Mouse (Mus musculus) midbrain, embryonic 14.5 days (tissue): ENCODE data around the gene Atp1a2. TPM values are rescaled to one million over a fixed set of nuclear protein-coding genes. Genes with fewer than 3 reads are reported as not detected.

Experiments
- ATAC-seq: fragments of 200-750 bp; cut with Nextera tagmentation; 2 replicates; pipeline ENCODE4 v1.8.0; 2017; ENCODE audit warnings: moderate number of reproducible peaks, moderate library complexity; ENCODE audit not compliant: low FRiP score, low TSS enrichment
- DNase-seq: peaks from one replicate; pipeline ENCODE4 v3.0.0-alpha.2; 2015
- H3K27ac ChIP-seq: fragments of 300-500 bp; sonication (generic); replicated peaks from 2 replicates; pipeline ENCODE4 v1.5.1; 2014; ENCODE audit warnings: mild to moderate bottlenecking, low read depth, low read length, moderate library complexity
- H3K27me3 ChIP-seq: fragments of 300-500 bp; sonication (generic); 2 replicates; pipeline ENCODE4 v1.6.1; 2014; ENCODE audit warnings: low read length, control low read depth, mixed read lengths; ENCODE audit not compliant: control insufficient read depth, insufficient read depth
- H3K36me3 ChIP-seq: fragments of 300-500 bp; sonication (generic); 2 replicates; pipeline ENCODE4 v1.6.1; 2014; ENCODE audit warnings: low read length, control low read depth; ENCODE audit not compliant: control insufficient read depth, insufficient read depth
- H3K4me1 ChIP-seq: fragments of 300-500 bp; sonication (generic); 2 replicates; pipeline ENCODE4 v1.6.1; 2014; ENCODE audit warnings: mild to moderate bottlenecking, antibody characterized with exemption, low read length, control low read depth; ENCODE audit not compliant: control insufficient read depth, insufficient read depth
- H3K4me2 ChIP-seq: fragments of 300-500 bp; sonication (generic); 2 replicates; pipeline ENCODE4 v1.6.1; 2014; ENCODE audit warnings: mild to moderate bottlenecking, low read length, moderate library complexity
- H3K4me3 ChIP-seq: fragments of 300-500 bp; sonication (generic); replicated peaks from 2 replicates; pipeline ENCODE4 v1.5.1; 2014; ENCODE audit warnings: low read depth, low read length
- H3K9ac ChIP-seq: fragments of 300-500 bp; sonication (generic); replicated peaks from 2 replicates; pipeline ENCODE4 v1.6.1; 2014; ENCODE audit warnings: mild to moderate bottlenecking, low read length, moderate library complexity
- H3K9me3 ChIP-seq: fragments of 300-500 bp; sonication (generic); 2 replicates; pipeline ENCODE4 v1.6.1; 2016; ENCODE audit warnings: low read length, control low read depth, mixed read lengths; ENCODE audit not compliant: control insufficient read depth
- WGBS: fragments of 180-500 bp; shearing (Covaris S2); extraction: QIAGEN DNeasy Blood & Tissue Kit; methylation state at CpG from one replicate; pipeline ENCODE4 v1.1.7; 2014; 5-methylcytosine and 5-hydroxymethylcytosine counted together
- polyA plus RNA-seq: library from polyadenylated mRNA; unstranded; fragments of >200 nt; fragmentation: Nextera tagmentation; extraction: Ambion mirVana; gene quantifications from 2 replicates; pipeline ENCODE4 v1.2.1, GENCODE M21; 2014

Atp1a2 gene
- polyA plus RNA-seq, 1 experiment from 2014 or later = 18.2 TPM

DNA sequence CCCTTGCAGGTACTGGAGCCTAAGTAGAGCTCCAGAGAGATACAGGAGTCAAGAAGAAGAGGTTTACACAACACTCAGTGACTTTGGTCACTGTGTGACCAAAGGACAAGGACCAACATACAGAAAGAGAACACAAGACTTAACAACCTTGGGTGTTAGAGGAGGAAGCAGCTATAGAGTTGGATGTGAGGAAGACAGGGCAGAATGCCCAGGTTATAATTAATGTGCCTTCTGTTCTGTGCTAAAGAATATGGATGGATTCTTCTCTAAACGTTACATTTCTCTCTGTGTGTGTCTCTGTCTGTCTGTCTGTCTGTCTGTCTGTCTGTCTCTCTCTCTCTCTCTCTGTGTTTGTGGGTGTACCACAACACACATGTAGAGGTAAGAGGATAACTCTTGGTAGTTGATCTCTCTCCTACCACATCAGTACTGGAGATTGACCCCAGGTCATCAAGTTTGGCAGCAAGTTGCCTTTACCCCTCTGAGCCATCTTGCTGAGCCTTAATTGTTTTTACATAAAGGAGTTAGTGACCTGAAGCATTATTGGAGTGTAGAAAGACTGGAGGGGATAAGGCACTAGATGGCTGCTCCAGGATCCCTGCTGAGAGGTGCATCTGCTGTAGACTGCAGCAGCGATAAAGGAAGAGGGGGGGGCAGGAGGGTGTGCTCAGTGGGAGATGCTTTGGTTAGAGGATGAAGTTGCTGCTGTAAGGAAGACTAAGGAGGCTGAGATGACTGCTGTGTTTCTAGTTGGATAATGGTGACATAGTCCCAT lies 39.7 kb upstream of the Atp1a2 start:
- Histone ChIP-seq H3K9ac (no peak overlapping the region), H3K4me1 (no peaks in the 10 kb centered on the region), H3K4me3 (no peak overlapping the region), H3K27ac (no peak overlapping the region), H3K36me3 (no peaks in the 10 kb centered on the region), H3K9me3 (no peaks in the 10 kb centered on the region), H3K4me2 (no peak overlapping the region), H3K27me3 (peaks cover 4% of the 10 kb centered on the region; the same call in 1 of the 2 replicates)
- DNase-seq (no peak), ATAC-seq (no peak)
- WGBS = 39% methylated on average over 2 of the region's 2 CpGs

DNA sequence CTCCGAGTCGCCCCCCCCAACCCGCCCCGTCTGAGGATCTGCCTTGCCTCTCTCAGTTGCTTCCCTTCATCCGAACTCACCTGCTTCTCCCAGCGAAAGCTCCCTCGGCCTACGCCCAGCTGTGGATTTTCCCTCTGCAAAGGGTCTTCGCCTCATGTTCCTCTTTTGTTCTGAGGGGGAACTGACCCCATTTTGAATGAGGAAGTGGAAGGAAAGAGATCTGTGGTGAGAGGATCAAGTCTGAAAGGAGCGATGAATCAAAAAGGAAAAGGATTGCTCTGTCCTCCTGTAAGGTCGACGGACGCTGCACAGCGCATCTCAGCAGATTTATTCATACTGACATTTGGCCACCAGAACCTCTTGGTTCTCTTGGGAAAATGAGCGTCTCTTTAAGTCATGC lies 37.9 kb upstream of the Atp1a2 start:
- Histone ChIP-seq H3K9ac (no peak overlapping the region), H3K27me3 (no peaks in the 10 kb centered on the region), H3K9me3 (no peaks in the 10 kb centered on the region), H3K4me2 (no peak overlapping the region), H3K36me3 (no peaks in the 10 kb centered on the region), H3K4me1 (no peaks in the 10 kb centered on the region), H3K4me3 (no peak overlapping the region), H3K27ac (no peak overlapping the region)
- ATAC-seq (no peak), DNase-seq (no peak)
- WGBS = 79% methylated on average over 15 of the region's 15 CpGs

DNA sequence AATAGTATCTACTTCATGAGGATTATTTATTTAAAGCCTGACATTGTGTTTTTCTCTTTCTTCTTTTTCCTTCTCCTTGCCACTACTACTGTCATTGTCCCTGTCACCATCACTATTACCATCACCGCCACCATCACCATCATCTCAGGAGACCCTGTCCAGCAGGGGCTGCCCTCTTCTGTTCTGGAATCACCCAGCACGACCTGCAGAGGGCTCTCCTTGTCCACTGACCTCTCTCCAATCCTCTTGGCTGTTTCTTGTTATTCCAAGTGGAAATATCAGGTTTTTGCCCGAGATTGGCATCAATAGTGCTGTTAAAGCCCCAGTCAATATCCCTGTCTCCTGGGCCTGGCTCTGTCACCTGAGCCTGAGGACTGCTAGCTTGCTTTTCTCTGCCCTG lies 35.6 kb upstream of the Atp1a2 start:
- H3K4me3 ChIP-seq = no peak overlapping the region
- peaks cover 14% of the 10 kb centered on the region for H3K4me1 ChIP-seq
- H3K27me3 ChIP-seq = no peaks in the 10 kb centered on the region
- DNase-seq = no peak
- ATAC-seq = no peak
- H3K4me2 ChIP-seq = no peak overlapping the region
- no peaks in the 10 kb centered on the region for H3K36me3 ChIP-seq
- no peak overlapping the region for H3K9ac ChIP-seq
- WGBS = 18% methylated on average over 3 of the region's 3 CpGs
- no peaks in the 10 kb centered on the region for H3K9me3 ChIP-seq
- no peak overlapping the region for H3K27ac ChIP-seq

DNA sequence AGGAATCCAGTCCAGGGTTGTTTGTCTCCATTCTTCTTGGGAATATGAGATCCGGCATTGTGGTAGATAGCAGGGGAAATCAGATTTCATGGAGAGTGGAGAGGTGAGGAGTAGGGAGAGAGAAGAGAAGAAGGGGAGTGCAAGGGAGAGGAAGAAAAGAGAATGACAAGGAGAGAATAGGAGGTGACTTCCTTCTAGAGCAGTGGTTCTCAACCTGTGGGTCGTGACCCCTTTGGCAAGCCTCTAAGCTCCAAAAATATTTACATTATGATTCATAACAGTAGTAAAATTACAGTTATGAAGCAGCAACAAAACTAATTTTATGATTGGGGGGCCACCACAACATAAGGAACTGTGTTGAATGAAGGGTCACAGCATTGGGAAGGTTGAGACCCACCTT lies 35.1 kb upstream of the Atp1a2 start:
- WGBS = 89% methylated on average over 2 of the region's 2 CpGs
- H3K4me3 ChIP-seq = no peak overlapping the region
- no peak for ATAC-seq

DNA sequence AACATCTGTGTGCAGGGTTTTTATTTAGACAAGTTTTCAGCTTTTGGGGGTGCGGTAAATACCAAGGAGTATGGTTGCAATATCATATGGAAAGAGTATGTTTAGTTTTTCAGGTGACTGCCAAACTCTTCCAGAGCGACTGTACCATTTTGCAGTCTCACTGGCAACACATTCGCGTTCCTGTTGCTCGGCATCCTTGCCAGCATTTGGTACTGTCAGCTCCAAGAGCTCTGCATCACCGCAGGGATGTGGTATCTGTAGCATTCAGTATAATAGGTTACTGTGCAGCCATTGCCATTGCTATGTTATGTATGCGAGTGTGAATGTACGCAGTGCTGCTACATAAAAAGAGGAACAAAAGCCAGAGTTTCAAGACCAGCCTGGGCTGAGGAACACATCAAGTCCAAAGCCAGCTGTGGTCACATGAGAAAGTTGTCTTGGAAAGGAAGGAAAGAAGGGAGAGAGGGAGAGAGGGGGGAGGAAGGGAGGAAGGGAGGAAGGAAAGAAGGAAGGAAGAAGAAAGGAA lies 33.6 kb upstream of the Atp1a2 start:
- no peak overlapping the region for H3K9ac ChIP-seq
- H3K4me3 ChIP-seq = no peak overlapping the region
- ATAC-seq (no peak), DNase-seq (no peak)
- peaks cover 18% of the 10 kb centered on the region for H3K4me1 ChIP-seq
- H3K36me3 ChIP-seq = no peaks in the 10 kb centered on the region
- peaks cover 4% of the 10 kb centered on the region; the same call in 1 of the 2 replicates for H3K27me3 ChIP-seq
- 74% methylated on average over 8 of the region's 8 CpGs for WGBS
- H3K9me3 ChIP-seq = no peaks in the 10 kb centered on the region
- no peak overlapping the region for H3K27ac ChIP-seq
- H3K4me2 ChIP-seq = no peak overlapping the region

More for the DNA sequence above, 35.1 kb upstream of the Atp1a2 start:
- Histone ChIP-seq H3K36me3 (no peaks in the 10 kb centered on the region), H3K27ac (no peak overlapping the region), H3K9ac (no peak overlapping the region), H3K4me2 (no peak overlapping the region), H3K4me1 (peaks cover 18% of the 10 kb centered on the region), H3K9me3 (no peaks in the 10 kb centered on the region), H3K27me3 (no peaks in the 10 kb centered on the region)
- DNase-seq = no peak

DNA sequence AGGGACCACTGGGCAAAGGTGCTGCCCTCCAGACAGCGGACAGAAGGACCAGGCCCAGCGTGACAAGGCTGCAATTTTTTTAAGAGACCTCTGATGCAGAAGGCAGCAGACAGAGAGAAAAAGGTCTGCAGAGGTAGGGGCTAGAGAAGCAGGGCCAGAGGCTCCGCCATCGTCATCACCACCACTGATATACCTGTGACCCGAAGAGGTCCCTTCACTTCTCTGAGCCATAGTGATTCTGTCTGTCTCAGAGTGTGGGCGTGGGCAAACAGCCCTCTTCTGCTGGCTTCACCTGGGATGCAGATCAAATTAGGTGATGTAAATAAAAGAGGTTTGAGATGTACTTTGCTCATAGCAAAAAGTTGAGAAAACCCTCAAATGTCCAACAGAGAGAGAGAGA lies 31.8 kb upstream of the Atp1a2 start:
- Histone ChIP-seq H3K4me3 (no peak overlapping the region), H3K27ac (no peak overlapping the region; the same call in 1 of the 2 replicates), H3K9me3 (no peaks in the 10 kb centered on the region)

DNA sequence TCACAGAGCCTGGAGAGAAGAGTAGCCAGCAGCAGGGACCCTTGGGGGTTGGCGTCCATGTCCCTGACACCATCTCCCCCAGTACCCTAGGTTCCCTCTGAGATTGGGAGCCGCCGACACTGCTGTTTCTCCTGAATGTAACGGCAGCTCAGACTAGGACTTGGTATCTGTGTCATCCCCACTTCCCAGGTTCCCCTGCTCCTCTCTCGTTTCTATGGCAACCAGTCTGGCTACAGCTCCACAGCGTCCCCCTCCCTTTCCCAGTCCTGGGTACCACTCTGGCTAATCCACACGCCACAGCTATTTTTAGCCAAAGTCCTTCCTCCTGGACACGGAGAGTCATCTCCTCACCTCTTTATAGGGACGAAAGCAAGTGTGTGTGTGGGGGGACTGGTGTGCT lies 31.3 kb upstream of the Atp1a2 start, which contains the start of gene Kcnj9:
Gene Kcnj9, minus strand, starts transcription at position 188 of the 400 bp plus-strand sequence.
- H3K4me3 ChIP-seq = peak within 1 kb of the TSS; percentile 34

More for the DNA sequence above, 31.8 kb upstream of the Atp1a2 start:
- 60% methylated on average over 6 of the region's 6 CpGs for WGBS
- H3K4me1 ChIP-seq = peaks cover 25% of the 10 kb centered on the region
- peak overlapping the region; percentile 59 for H3K4me2 ChIP-seq
- no peak for DNase-seq
- ATAC-seq = 0 out of 2 replicates have a peak, but pooled peaks have one; percentile 5
- 0 out of 2 replicates have a peak overlapping the region, but pooled peaks have one; percentile 54 for H3K9ac ChIP-seq
- peaks cover 13% of the 10 kb centered on the region for H3K27me3 ChIP-seq
- no peaks in the 10 kb centered on the region for H3K36me3 ChIP-seq

DNA sequence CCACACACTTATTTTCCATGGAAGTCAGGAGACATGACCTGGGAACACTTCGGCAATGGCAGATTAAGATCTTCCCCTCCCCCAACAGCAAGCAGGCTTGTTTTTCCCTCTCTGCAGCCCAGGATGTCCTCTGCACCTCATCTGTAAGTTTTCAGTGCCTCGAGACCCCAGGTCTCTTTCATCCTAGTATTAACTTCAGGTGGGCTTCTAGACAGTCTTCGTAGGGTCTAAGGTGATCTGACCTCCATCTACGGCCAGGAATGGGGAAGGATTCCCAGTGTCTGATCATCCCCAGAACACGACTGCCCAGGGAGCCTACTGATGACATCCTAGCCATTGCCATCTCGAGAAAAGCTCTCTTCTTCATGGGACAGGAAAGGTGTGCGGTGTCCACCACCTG lies 30.6 kb upstream of the Atp1a2 start:
- ATAC-seq = no peak
- WGBS = 85% methylated on average over 7 of the region's 7 CpGs
- H3K36me3 ChIP-seq = no peaks in the 10 kb centered on the region
- peak overlapping the region; percentile 34 for H3K4me3 ChIP-seq
- H3K27me3 ChIP-seq = peaks cover 13% of the 10 kb centered on the region
- H3K9me3 ChIP-seq = no peaks in the 10 kb centered on the region
- DNase-seq = no peak
- H3K27ac ChIP-seq = no peak overlapping the region
- H3K4me2 ChIP-seq = peak overlapping the region; percentile 59
- peaks cover 29% of the 10 kb centered on the region for H3K4me1 ChIP-seq
- H3K9ac ChIP-seq = peak overlapping the region; percentile 54; the same call in 1 of the 2 replicates

More for the DNA sequence above, 31.3 kb upstream of the Atp1a2 start, which contains the start of gene Kcnj9:
- peak within 1 kb of the TSS; percentile 59 for H3K4me2 ChIP-seq
- H3K27me3 ChIP-seq = peaks cover 13% of the 10 kb centered on the region
- WGBS = 12% methylated on average over 9 of the region's 9 CpGs
- H3K36me3 ChIP-seq = no peaks in the 10 kb centered on the region
- DNase-seq (peak; percentile 94), ATAC-seq (peak; percentile 87)
- no peaks in the 10 kb centered on the region for H3K9me3 ChIP-seq
- peaks cover 25% of the 10 kb centered on the region for H3K4me1 ChIP-seq
- peak within 1 kb of the TSS; percentile 49; the same call in 1 of the 2 replicates for H3K27ac ChIP-seq
- peak within 1 kb of the TSS; percentile 54 for H3K9ac ChIP-seq
